Mouse (Mus musculus) brown adipose tissue, adult 24 weeks (tissue): Measurements from ENCODE around the gene Tmem202. TPM values are rescaled to one million over a fixed set of nuclear protein-coding genes. Genes with fewer than 3 reads are reported as not detected.

ENCODE experiments used
- H3K27ac ChIP-seq: fragments of 200-500 bp; replicated peaks from 2 replicates; pipeline ENCODE4 v1.5.1; 2012; ENCODE audit warnings: low read depth, mild to moderate bottlenecking, low read length
- H3K4me1 ChIP-seq: fragments of 200-500 bp; 2 replicates; pipeline ENCODE4 v1.6.1; 2012; ENCODE audit warnings: low read length, mixed read lengths; ENCODE audit not compliant: control insufficient read depth, insufficient read depth, insufficient read length
- H3K4me3 ChIP-seq: fragments of 200-500 bp; 2 replicates; pipeline ENCODE4 v1.5.1; 2012; ENCODE audit warnings: low read depth, mild to moderate bottlenecking, low read length, moderate library complexity; ENCODE audit not compliant: insufficient read depth
- polyA plus RNA-seq: library from polyadenylated mRNA; stranded (reverse); fragments of >200 nt; gene quantifications from 2 replicates; pipeline ENCODE4 v1.2.4, GENCODE M21; 2012; ENCODE audit not compliant: missing spikeins, insufficient read depth, insufficient read length

Tmem202 gene
- polyA plus RNA-seq, 1 experiment, result not detected

GRCm38 (mm10) chr9:59550077-59550476 lies 10.4 kb upstream of the Tmem202 start:
- peaks cover 28% of the 10 kb centered on the region for H3K4me1 ChIP-seq
- H3K27ac ChIP-seq, result no peak overlapping the region
- H3K4me3 ChIP-seq, result no peak overlapping the region

GRCm38 (mm10) chr9:59548961-59549487 lies 9.4 kb upstream of the Tmem202 start:
- Histone ChIP-seq H3K27ac (no peak overlapping the region), H3K4me3 (no peak overlapping the region), H3K4me1 (peaks cover 28% of the 10 kb centered on the region)

- Histone ChIP-seq H3K4me1 (peaks cover 30% of the 10 kb centered on the region), H3K4me3 (no peak overlapping the region), H3K27ac (0 out of 2 replicates have a peak overlapping the region, but pooled peaks have one; percentile 22)
Measured at GRCm38 (mm10) chr9:59547869-59548268, 8.2 kb upstream of the Tmem202 start.

DNA sequence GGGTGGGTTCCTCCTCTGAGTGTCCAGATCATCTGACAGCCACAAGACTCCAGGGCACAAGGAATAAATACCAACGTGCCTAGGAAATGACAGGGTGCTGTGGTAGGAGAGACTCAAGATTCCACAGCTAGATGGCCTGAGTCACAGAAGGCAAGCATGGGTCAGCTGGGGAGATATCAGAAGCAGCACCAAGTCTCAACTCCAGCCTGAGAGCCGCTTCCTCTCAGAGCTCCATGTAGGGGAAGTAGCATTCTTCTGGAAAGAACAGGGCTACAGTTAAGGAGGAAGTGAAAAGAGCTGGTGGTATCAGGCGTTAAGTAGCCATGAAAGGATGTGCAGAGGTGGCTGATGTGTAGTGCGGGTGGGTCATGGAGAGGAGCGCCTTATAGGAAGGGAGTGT lies 5.1 kb upstream of the Tmem202 start:
- Histone ChIP-seq H3K4me1 (peaks cover 20% of the 10 kb centered on the region; the same call in 1 of the 2 replicates), H3K27ac (peak overlapping the region; percentile 58), H3K4me3 (no peak overlapping the region)

GRCm38 (mm10) chr9:59542766-59543324 lies 3.2 kb upstream of the Tmem202 start:
- peak overlapping the region; percentile 35 for H3K27ac ChIP-seq
- H3K4me1 ChIP-seq, result peaks cover 16% of the 10 kb centered on the region; the same call in 1 of the 2 replicates
- no peak overlapping the region for H3K4me3 ChIP-seq

GRCm38 (mm10) chr9:59541617-59542016 lies 2.0 kb upstream of the Tmem202 start:
- H3K27ac ChIP-seq, result peak overlapping the region; percentile 26; the same call in 1 of the 2 replicates
- no peak overlapping the region; the same call in none of the 2 replicates for H3K4me3 ChIP-seq
- peaks cover 10% of the 10 kb centered on the region; the same call in 1 of the 2 replicates for H3K4me1 ChIP-seq

GRCm38 (mm10) chr9:59537651-59538050 lies 2.0 kb downstream of the Tmem202 start:
- Histone ChIP-seq H3K27ac (no peak overlapping the region), H3K4me3 (no peak overlapping the region), H3K4me1 (peaks cover 5% of the 10 kb centered on the region; the same call in 1 of the 2 replicates)

DNA sequence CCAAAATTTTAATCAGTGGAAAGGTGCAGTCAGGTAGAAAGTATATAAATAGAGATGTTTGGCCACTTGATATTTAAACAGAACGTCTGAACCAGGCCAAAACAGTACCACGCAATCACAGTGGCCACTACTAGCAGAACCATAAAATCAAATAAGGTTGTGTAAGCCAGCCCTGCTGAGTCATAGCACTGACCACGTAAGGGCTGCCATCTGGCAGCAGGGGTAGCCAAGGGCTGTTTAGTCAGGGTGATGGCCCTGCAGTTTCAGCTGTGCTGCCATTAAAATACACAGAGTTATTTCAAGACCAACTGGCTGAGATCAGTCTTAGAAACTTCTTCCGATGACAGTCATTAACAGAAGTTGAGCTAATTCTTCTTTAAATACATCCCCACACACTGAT lies 5.8 kb downstream of the Tmem202 start:
- Histone ChIP-seq H3K4me3 (no peak overlapping the region), H3K27ac (no peak overlapping the region), H3K4me1 (no peaks in the 10 kb centered on the region)

DNA sequence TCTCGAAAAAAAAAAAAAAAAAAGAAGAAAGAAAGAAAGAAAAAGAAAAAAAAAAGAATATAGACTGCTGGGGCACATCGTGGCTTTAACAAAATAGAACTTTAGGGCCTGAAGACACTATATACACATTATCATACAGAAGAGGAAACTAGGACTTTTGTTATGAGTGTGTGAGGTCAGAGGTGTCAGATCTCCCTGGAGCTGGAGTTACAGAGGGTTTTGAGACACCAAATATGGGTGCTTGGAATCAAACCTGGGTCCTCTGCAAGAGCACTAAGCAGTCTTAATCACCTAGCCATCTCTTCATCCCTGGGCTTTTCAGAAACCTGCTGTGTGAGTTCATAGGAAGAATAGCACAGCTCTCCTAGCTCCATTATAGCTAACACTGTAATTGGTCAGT lies 6.2 kb downstream of the Tmem202 start:
- Histone ChIP-seq H3K4me1 (no peaks in the 10 kb centered on the region), H3K4me3 (no peak overlapping the region), H3K27ac (no peak overlapping the region)

DNA sequence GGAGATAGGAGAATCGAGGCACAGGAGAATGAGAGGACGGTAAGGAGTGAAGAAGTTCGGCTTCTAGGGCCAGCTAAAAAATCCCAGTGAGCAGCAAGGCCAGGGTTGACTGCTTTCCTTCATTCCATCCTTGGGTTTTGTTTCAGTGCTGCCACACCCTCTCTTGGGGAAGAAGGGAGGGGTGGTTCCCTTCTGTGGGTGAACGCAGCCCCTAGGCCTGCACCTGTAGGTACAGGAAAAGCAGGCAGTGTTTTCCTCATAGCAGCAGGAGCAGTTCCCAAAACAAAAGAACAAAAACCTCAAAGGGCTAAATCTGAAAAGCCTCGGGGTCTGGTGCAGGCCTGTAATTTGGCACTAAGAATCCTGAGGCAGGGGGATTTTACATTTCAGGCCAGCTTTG lies 8.0 kb downstream of the Tmem202 start:
- H3K27ac ChIP-seq, result no peak overlapping the region
- no peaks in the 10 kb centered on the region for H3K4me1 ChIP-seq
- H3K4me3 ChIP-seq, result no peak overlapping the region

- no peak overlapping the region for H3K4me3 ChIP-seq
- H3K27ac ChIP-seq, result no peak overlapping the region
- no peaks in the 10 kb centered on the region for H3K4me1 ChIP-seq
Measured at GRCm38 (mm10) chr9:59528274-59528673, 11.4 kb downstream of the Tmem202 start.

DNA sequence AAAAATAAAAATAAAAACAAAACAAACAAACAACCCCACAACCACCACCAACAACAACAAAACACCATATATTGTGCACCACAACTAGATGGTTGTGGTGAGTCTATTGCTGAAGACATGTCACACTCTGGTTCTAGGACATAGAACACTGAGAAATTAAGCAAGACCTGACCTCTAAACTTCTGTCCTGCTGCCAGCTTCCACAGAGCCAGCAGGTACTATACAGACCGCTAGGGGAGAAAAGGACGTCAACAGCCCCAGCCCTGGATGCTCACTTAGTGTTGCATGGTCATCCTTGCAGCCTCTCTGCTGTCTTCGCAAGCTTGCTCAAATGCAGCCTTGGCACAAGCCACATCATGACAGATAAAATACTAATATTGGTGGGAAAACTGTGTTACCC lies 12.1 kb downstream of the Tmem202 start:
- no peak overlapping the region for H3K27ac ChIP-seq
- no peak overlapping the region for H3K4me3 ChIP-seq
- no peaks in the 10 kb centered on the region for H3K4me1 ChIP-seq

- Histone ChIP-seq H3K27ac (no peak overlapping the region), H3K4me3 (no peak overlapping the region)
Measured at GRCm38 (mm10) chr9:59526727-59527126, 12.9 kb downstream of the Tmem202 start.

GRCm38 (mm10) chr9:59522906-59523305 lies 16.7 kb downstream of the Tmem202 start:
- Histone ChIP-seq H3K4me3 (no peak overlapping the region), H3K27ac (no peak overlapping the region), H3K4me1 (no peaks in the 10 kb centered on the region)

More at GRCm38 (mm10) chr9:59526727-59527126, 12.9 kb downstream of the Tmem202 start:
- H3K4me1 ChIP-seq, result no peaks in the 10 kb centered on the region

DNA sequence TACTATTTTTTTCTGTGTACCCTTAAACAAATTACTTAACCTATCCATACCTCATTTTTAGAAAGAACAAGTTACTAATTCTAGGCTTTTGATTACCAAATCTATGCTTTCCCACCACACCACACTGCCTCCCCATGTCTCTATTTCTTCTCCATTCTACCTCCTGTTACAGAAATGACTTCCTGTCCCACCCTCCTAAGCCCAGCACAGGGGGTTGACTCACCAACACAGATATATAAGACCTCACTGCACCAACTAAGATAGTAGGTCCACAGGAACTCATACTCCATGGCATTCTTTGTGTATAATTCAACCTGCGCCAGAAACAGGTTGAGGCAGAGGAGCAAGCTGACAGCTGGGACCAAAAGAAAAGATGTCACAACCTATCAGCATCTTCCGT lies 20.3 kb downstream of the Tmem202 start:
- H3K27ac ChIP-seq, result no peak overlapping the region

DNA sequence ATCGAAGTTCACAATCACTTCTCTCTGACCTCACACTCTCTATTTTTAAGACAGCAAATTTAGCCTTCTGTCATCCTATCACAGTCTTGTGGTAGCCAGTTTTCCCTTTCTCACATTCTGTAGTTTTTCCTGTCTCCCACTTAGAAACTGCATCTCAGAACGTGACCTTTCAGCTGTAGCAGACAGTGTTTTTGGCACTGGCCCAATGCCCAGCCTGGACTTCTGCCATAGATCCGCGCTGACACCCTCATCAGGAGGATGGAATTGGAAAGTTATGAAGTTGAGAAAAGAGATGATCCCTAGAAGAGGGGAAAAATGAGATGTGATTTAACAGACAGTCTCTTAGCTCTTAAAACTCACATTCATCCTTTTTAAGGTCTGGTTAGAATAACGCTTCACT lies 20.7 kb downstream of the Tmem202 start:
- H3K4me3 ChIP-seq, result no peak overlapping the region
- H3K4me1 ChIP-seq, result no peaks in the 10 kb centered on the region
- no peak overlapping the region for H3K27ac ChIP-seq

More for the DNA sequence above, 20.3 kb downstream of the Tmem202 start:
- Histone ChIP-seq H3K4me3 (no peak overlapping the region), H3K4me1 (no peaks in the 10 kb centered on the region)
